Mouse (Mus musculus): ENCODE data around the gene Asb17. TPM values are rescaled to one million over a fixed set of nuclear protein-coding genes. Genes with fewer than 3 reads are reported as not detected.
A peak's percentile ranks its signal among the peaks of the same experiment; 100 is the strongest.

Asb17 gene
- polyA plus RNA-seq (2015; fragmentation: Nextera tagmentation; extraction: Ambion mirVana) = 0.10 TPM in 1 of 2 replicates, not detected in the other

DNA sequence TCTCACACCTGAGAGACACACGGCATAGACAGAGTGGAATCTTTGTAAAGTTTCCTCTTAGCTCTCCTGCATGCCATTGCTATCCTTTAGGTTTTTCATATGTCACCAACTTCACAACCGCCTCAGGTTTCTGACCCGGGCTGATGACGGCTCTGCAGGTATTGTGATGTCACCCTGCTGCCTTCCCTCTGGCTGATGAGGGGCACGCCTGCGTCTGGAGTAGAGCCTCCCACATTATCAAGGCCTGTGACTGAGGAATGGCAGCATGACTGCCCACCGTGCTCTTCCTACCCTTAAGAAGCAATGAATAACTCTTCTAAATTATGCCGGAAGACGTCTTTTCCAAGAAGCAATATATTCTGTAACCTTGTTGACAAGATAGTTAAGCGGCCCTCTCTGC is at the start of gene Asb17:
TSS of gene Asb17 (plus strand) at position 180 of the 400 bp plus-strand sequence.
- H3K4me2 ChIP-seq (replicated peaks) = no peak within 1 kb of the TSS
- no peaks in the 10 kb centered on the region for H3K9me3 ChIP-seq
- no peak within 1 kb of the TSS for H3K27ac ChIP-seq (replicated peaks)
- H3K27me3 ChIP-seq = no peaks in the 10 kb centered on the region
- no peaks in the 10 kb centered on the region for H3K4me1 ChIP-seq
- no peak within 1 kb of the TSS for H3K9ac ChIP-seq (replicated peaks)
- 86% methylated on average over 10 of the region's 10 CpGs for WGBS
- ATAC-seq (replicated peaks) = no peak
- no peaks in the 10 kb centered on the region for H3K36me3 ChIP-seq
- H3K4me3 ChIP-seq = no peak within 1 kb of the TSS

GRCm38 (mm10) chr3:153797574-153797973 is 46.4 kb upstream of the Asb17 start:
- Histone ChIP-seq H3K27ac (replicated peaks) (no peak overlapping the region), H3K27me3 (no peaks in the 10 kb centered on the region), H3K36me3 (no peaks in the 10 kb centered on the region), H3K4me2 (replicated peaks) (no peak overlapping the region), H3K4me3 (no peak overlapping the region), H3K9me3 (no peaks in the 10 kb centered on the region), H3K9ac (replicated peaks) (no peak overlapping the region), H3K4me1 (no peaks in the 10 kb centered on the region)
- WGBS = 85% methylated on average over 7 of the region's 7 CpGs
- no peak for ATAC-seq (replicated peaks)

DNA sequence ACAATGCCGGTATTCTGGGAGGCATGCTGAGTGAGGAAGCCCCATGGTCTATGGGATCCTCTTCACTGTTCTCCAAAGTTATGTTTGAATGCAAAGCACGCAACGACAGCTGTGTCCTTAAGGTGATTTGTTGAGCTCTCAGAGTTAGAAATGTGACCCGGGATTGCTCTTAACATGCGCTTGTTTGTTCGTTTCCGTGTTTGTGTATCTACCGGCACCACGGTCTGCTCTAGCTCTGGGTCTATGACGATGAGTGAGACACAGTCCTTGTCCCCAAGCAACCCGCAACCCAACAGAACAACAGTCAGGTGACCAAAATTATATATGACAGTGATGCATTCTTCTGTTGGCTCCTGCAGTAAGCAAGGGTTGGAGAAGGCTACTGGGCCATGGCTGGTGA is 44.4 kb upstream of the Asb17 start:
- Histone ChIP-seq H3K9me3 (no peaks in the 10 kb centered on the region), H3K4me1 (no peaks in the 10 kb centered on the region), H3K4me2 (replicated peaks) (no peak overlapping the region), H3K9ac (replicated peaks) (no peak overlapping the region), H3K27me3 (no peaks in the 10 kb centered on the region), H3K4me3 (no peak overlapping the region), H3K36me3 (no peaks in the 10 kb centered on the region), H3K27ac (replicated peaks) (no peak overlapping the region)
- no peak for ATAC-seq (replicated peaks)
- 93% methylated on average over 11 of the region's 11 CpGs for WGBS

- Histone ChIP-seq H3K36me3 (no peaks in the 10 kb centered on the region), H3K4me1 (no peaks in the 10 kb centered on the region), H3K4me3 (no peak overlapping the region), H3K9ac (replicated peaks) (no peak overlapping the region), H3K27me3 (no peaks in the 10 kb centered on the region), H3K27ac (replicated peaks) (no peak overlapping the region), H3K9me3 (no peaks in the 10 kb centered on the region), H3K4me2 (replicated peaks) (no peak overlapping the region)
- ATAC-seq (replicated peaks) = no peak
- 55% methylated on average over 5 of the region's 5 CpGs for WGBS
Measured at GRCm38 (mm10) chr3:153800690-153801089, 43.3 kb upstream of the Asb17 start.

GRCm38 (mm10) chr3:153801541-153801940 is 42.5 kb upstream of the Asb17 start:
- Histone ChIP-seq H3K27ac (replicated peaks) (no peak overlapping the region), H3K9ac (replicated peaks) (no peak overlapping the region), H3K9me3 (no peaks in the 10 kb centered on the region), H3K4me3 (no peak overlapping the region), H3K4me2 (replicated peaks) (no peak overlapping the region), H3K36me3 (no peaks in the 10 kb centered on the region), H3K4me1 (peaks cover 8% of the 10 kb centered on the region), H3K27me3 (no peaks in the 10 kb centered on the region)
- 80% methylated on average over 6 of the region's 6 CpGs for whole genome bisulfite sequencing
- ATAC-seq (replicated peaks) = no peak

- H3K4me3 ChIP-seq = no peak overlapping the region
- ATAC-seq (replicated peaks) = no peak
- WGBS = 93% methylated on average over 5 of the region's 5 CpGs
- H3K27me3 ChIP-seq = no peaks in the 10 kb centered on the region
- no peaks in the 10 kb centered on the region for H3K9me3 ChIP-seq
- no peaks in the 10 kb centered on the region for H3K36me3 ChIP-seq
- H3K9ac ChIP-seq (replicated peaks) = no peak overlapping the region
- H3K4me2 ChIP-seq (replicated peaks) = no peak overlapping the region
- H3K27ac ChIP-seq (replicated peaks) = no peak overlapping the region
- H3K4me1 ChIP-seq = peaks cover 10% of the 10 kb centered on the region
Measured at GRCm38 (mm10) chr3:153802640-153803039, 41.4 kb upstream of the Asb17 start.

DNA sequence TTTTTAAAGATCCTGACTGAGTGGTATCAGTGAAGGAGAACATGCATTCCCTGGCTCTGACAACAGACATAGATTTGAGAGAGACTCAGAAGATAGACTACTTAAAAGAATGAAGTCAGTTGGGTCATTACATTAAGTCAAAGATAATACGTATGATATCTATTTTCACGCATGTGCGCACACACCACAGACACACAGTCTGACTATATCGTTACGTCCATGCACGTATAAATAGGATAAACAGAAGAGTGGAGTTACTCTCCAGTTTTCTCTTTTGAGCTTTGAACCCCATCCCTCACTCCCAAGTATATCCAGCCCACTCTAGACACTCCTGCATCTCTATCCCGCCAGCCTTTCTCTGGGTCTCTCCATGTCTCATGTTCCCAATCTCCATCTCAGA is 40.0 kb upstream of the Asb17 start:
- no peak overlapping the region for H3K9ac ChIP-seq (replicated peaks)
- 93% methylated on average over 7 of the region's 7 CpGs for WGBS
- ATAC-seq (replicated peaks) = no peak
- H3K27ac ChIP-seq (replicated peaks) = no peak overlapping the region
- H3K27me3 ChIP-seq = no peaks in the 10 kb centered on the region
- no peak overlapping the region for H3K4me3 ChIP-seq
- no peaks in the 10 kb centered on the region for H3K9me3 ChIP-seq
- no peak overlapping the region for H3K4me2 ChIP-seq (replicated peaks)
- H3K4me1 ChIP-seq = peaks cover 10% of the 10 kb centered on the region
- H3K36me3 ChIP-seq = no peaks in the 10 kb centered on the region

DNA sequence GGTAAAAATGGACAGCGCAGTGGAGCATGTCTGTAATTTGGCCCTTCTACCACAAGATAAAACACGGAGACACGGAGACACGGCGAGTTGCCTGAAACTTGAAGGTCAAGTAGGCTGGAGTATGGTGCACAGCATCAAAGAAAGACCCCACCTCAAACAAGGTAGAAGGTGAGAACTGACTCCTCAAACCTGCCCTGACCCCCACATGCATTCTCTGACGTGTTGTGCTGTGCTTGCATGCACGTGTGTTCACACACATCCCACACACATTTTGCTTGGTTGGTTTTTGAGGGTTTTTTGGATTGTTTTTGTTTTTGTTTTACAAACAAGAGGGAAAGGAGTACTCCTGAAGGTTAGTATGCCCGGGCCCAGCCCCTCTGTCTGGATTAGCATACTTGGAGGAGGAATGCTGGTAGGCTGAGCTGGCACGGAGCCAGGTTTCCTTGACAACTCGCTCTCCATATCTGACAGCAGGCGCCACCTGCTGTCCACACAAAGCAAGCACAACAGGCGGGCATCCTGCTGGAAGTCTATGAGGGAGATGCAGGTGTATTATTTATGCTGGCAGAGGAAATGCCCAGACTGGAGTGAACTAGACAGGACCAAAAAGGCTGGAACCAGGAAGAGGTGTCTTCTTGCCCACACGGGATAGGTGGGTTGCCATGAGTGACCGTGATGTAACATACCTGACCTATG is 37.8 kb upstream of the Asb17 start:
- 32% methylated on average over 14 of the region's 14 CpGs for WGBS
- H3K27me3 ChIP-seq = no peaks in the 10 kb centered on the region
- no peaks in the 10 kb centered on the region for H3K36me3 ChIP-seq
- H3K27ac ChIP-seq (replicated peaks) = no peak overlapping the region
- H3K9ac ChIP-seq (replicated peaks) = no peak overlapping the region
- 0 out of 2 replicates have a peak overlapping the region, but pooled peaks have one; percentile 15 for H3K4me2 ChIP-seq (replicated peaks)
- no peaks in the 10 kb centered on the region for H3K9me3 ChIP-seq
- H3K4me1 ChIP-seq = peaks cover 10% of the 10 kb centered on the region
- H3K4me3 ChIP-seq = no peak overlapping the region
- peak; percentile 94 for ATAC-seq (replicated peaks)

GRCm38 (mm10) chr3:153806773-153807443 is 37.1 kb upstream of the Asb17 start:
- peaks cover 10% of the 10 kb centered on the region for H3K4me1 ChIP-seq
- H3K9me3 ChIP-seq = no peaks in the 10 kb centered on the region
- H3K4me3 ChIP-seq = no peak overlapping the region
- no peak overlapping the region for H3K9ac ChIP-seq (replicated peaks)
- no peak overlapping the region for H3K4me2 ChIP-seq (replicated peaks)
- WGBS = 93% methylated on average over 9 of the region's 9 CpGs
- H3K27ac ChIP-seq (replicated peaks) = no peak overlapping the region
- H3K36me3 ChIP-seq = no peaks in the 10 kb centered on the region
- peak; percentile 17; the same call in 1 of the 2 replicates for ATAC-seq (replicated peaks)
- no peaks in the 10 kb centered on the region for H3K27me3 ChIP-seq

DNA sequence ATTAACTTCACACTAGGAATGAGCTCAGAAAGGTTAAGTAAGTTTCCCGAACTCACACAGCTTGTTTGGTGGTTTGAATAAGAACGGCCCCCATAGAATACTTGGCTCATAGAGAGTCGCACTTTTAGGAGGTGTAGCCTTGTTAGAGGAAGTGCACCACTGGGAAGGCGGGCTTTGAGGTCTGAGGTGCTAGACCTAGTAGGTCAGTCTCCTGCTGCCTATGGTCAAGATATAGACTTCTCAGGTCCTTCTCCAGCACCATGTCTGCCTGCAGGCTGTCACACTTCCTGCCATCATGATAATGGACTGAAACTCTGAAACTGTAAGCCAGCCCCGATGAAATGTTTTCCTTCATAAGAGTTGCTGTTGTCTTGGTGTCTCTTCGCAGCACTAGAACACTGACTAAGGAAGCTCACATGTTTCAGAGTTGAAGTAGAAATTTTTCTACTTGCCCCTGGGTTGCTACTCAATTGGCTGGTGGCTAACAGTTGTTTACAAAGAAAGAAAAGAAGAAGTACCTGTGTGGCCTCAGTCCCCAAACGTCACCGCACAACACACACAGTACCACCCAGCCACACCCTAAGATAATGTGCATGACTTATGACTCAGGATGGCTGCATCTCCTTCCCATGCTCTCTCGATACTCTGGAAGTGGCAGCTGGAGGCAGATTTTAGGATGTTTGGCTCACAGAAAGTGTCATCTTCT is 36.4 kb upstream of the Asb17 start:
- H3K9ac ChIP-seq (replicated peaks) = no peak overlapping the region
- H3K4me3 ChIP-seq = no peak overlapping the region
- no peaks in the 10 kb centered on the region for H3K36me3 ChIP-seq
- peaks cover 10% of the 10 kb centered on the region for H3K4me1 ChIP-seq
- ATAC-seq (replicated peaks) = no peak
- no peaks in the 10 kb centered on the region for H3K27me3 ChIP-seq
- H3K4me2 ChIP-seq (replicated peaks) = no peak overlapping the region
- H3K9me3 ChIP-seq = no peaks in the 10 kb centered on the region
- no peak overlapping the region for H3K27ac ChIP-seq (replicated peaks)
- 94% methylated on average over 9 of the region's 9 CpGs for WGBS

DNA sequence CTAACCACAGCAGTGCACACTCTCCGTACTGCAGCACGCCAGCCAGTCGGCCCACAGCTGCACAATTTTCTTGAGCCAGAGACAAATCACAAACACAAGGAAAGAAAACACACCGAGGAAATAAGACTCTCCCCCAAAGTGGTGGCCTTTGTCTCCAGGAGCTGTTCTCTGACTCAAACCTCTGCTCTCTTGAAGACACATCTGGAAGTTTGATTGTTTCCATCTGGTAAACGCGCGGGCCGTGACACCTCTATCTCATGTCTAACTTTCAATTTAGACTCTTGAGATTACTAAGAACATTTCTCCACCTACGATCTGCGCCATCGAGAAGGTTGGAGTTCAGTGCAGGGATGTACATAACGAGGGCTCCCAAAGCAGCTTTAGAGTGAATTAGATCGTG is 35.6 kb upstream of the Asb17 start:
- Histone ChIP-seq H3K9me3 (no peaks in the 10 kb centered on the region), H3K4me2 (replicated peaks) (no peak overlapping the region), H3K9ac (replicated peaks) (no peak overlapping the region), H3K27me3 (no peaks in the 10 kb centered on the region), H3K4me3 (no peak overlapping the region), H3K4me1 (peaks cover 10% of the 10 kb centered on the region), H3K36me3 (no peaks in the 10 kb centered on the region), H3K27ac (replicated peaks) (no peak overlapping the region)
- 89% methylated on average over 13 of the region's 13 CpGs for WGBS
- ATAC-seq (replicated peaks) = no peak

GRCm38 (mm10) chr3:153814026-153814425 is 30.0 kb upstream of the Asb17 start:
- no peak overlapping the region for H3K9ac ChIP-seq (replicated peaks)
- no peak for ATAC-seq (replicated peaks)
- no peaks in the 10 kb centered on the region for H3K27me3 ChIP-seq
- no peak overlapping the region for H3K4me2 ChIP-seq (replicated peaks)
- no peaks in the 10 kb centered on the region for H3K4me1 ChIP-seq
- WGBS = 91% methylated on average over 8 of the region's 8 CpGs
- H3K36me3 ChIP-seq = no peaks in the 10 kb centered on the region
- H3K4me3 ChIP-seq = no peak overlapping the region
- no peak overlapping the region for H3K27ac ChIP-seq (replicated peaks)
- H3K9me3 ChIP-seq = no peaks in the 10 kb centered on the region

Measured in forebrain, embryonic 15.5 days (tissue).